Comparison of ENCODE assay signal across 1 mouse cellular context in genomic region chr4:140679723-140680380, GRCm38 (mm10).
A peak's percentile ranks its signal among the peaks of the same experiment; 100 is the strongest.
TF ChIP-seq lines count a peak whose summit lies in the region.

No protein-coding gene starts in this region.

TF ChIP-seq in CH12.LX, 34 proteins besides CTCF, POLR2A, EP300 and RAD21 (continued from another document):
- TF ChIP-seq IRF4 (IDR thresholded peaks at IDR 0.05; ENCODE audit: low read depth, low read length): no peak
- TF ChIP-seq MAX (IDR thresholded peaks at IDR 0.05; ENCODE audit: low read length): 0 out of 2 replicates have a peak, but pooled peaks have one; percentile 23
- TF ChIP-seq MAZ (IDR thresholded peaks at IDR 0.05; ENCODE audit: low read depth, low read length): peak; percentile 73; the same call in 1 of the 2 replicates
- no peak for TF ChIP-seq NELFE (IDR thresholded peaks at IDR 0.05; ENCODE audit: low read depth, low read length)
- TF ChIP-seq ZKSCAN1 (IDR thresholded peaks at IDR 0.05; ENCODE audit: borderline replicate concordance, low read depth, low read length): no peak
- TF ChIP-seq USF1 (IDR thresholded peaks at IDR 0.05; ENCODE audit: low read depth, low read length): no peak
- no peak for TF ChIP-seq KAT2A (IDR thresholded peaks at IDR 0.05; ENCODE audit: insufficient replicate concordance, low read length)
- no peak for TF ChIP-seq JUN (IDR thresholded peaks at IDR 0.05; ENCODE audit: insufficient read depth, low read depth, low read length)
- no peak for TF ChIP-seq JUND (conservative IDR thresholded peaks at IDR 0.05; ENCODE audit: low read depth, low read length)
- no peak for TF ChIP-seq MXI1 (IDR thresholded peaks at IDR 0.05; ENCODE audit: low read depth, low read length)
- TF ChIP-seq BHLHE40 (IDR thresholded peaks at IDR 0.05; ENCODE audit: low read depth, low read length): 0 out of 2 replicates have a peak, but pooled peaks have one; percentile 33
- no peak for TF ChIP-seq TBP (conservative IDR thresholded peaks at IDR 0.05; ENCODE audit: low read depth, low read length)
